Mouse (Mus musculus) spleen, adult 2 months (tissue): ENCODE results near the gene Dclk2.

ENCODE experiments used
- CTCF ChIP-seq: fragments of 200-500 bp; IDR thresholded peaks from 2 replicates; pipeline ENCODE4 v1.5.1; 2011; ENCODE audit warnings: mild to moderate bottlenecking, inconsistent platforms; ENCODE audit not compliant: insufficient read depth, insufficient read length, insufficient replicate concordance; ENCODE audit errors: extremely low read depth
- POLR2A ChIP-seq: fragments of 200-500 bp; IDR thresholded peaks from 2 replicates; pipeline ENCODE4 v1.6.1; 2011; ENCODE audit warnings: low read depth, low read length, inconsistent platforms

GRCm38 (mm10) chr3:86821383-86821782 is 99.3 kb downstream of the Dclk2 start:
- no peak for TF ChIP-seq CTCF
- no peak for TF ChIP-seq POLR2A
